Mouse (Mus musculus): Measurements from ENCODE around the gene Pnkd.
"Not testable (repeated sequence)": the region's sequence is repeated elsewhere in the genome, so short reads cannot be mapped to it uniquely, and the experiment has no call there.

Gene Pnkd

GRCm38 (mm10) chr1:74390924-74391748, 106.4 kb downstream of the Pnkd start, which contains the start of gene Ctdsp1:
Gene Ctdsp1, plus strand, starts transcription at chr1:74391509.
- DNase-seq, result peak; percentile 98

- DNase-seq, result peak; percentile 73
Observed at GRCm38 (mm10) chr1:74391844-74392441, 107.2 kb downstream of the Pnkd start.

GRCm38 (mm10) chr1:74392446-74392994, 107.8 kb downstream of the Pnkd start:
- peak; percentile 39 for DNase-seq

- DNase-seq, result no peak
Observed at GRCm38 (mm10) chr1:74393010-74393409, 108.3 kb downstream of the Pnkd start.

DNA sequence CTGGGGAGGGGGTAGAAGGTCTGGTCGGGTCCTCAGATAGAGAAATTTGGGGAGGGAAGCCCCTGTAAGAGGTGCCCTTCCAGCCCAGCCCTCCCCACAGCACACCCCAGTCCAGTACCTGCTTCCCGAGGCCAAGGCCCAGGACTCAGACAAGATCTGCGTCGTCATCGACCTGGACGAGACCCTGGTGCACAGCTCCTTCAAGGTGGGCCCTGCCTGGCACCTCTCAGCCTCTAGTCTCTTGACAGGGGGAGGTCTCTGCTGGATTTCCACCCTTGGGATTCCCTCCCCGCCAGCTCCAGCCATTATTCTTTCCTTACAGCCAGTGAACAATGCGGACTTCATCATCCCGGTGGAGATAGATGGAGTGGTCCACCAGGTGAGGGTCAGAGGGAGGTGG, 109.0 kb downstream of the Pnkd start:
- no peak for DNase-seq

DNA sequence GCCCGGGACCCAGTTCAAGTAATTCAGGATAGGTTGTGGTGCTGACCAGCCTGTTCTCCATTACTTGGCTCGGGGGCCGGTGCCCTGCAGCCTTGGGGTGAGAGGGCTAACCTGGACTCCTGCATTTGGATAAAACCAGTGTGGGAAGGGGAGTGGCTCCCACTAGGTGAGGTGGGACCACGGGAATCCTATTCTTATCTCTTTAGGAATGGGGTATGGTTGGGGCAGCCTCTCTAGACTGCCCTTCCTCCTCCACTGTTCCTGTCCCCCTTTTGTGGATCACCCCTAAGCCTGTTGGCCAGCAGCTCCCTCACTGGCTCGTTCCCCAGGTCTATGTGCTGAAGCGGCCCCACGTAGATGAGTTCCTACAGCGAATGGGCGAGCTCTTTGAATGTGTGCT, 109.6 kb downstream of the Pnkd start:
- DNase-seq, result no peak

DNA sequence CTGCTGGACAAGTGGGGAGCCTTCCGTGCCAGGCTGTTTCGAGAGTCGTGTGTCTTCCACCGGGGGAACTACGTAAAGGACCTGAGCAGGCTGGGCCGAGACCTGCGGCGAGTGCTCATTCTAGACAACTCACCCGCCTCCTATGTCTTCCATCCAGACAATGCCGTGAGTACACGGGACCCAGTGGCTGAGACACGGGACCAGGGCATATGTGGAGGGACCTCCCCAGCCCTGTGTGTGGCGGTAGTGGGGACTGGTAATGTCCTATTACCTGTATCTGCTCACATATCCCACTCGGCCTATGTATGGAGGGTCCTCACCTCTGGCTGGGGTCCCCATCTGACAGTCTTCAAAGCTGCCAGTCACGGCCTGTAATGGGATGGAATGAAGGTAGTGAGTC, 110.1 kb downstream of the Pnkd start:
- no peak for DNase-seq

GRCm38 (mm10) chr1:74395290-74395689, 110.6 kb downstream of the Pnkd start:
- DNase-seq, result no peak

- DNase-seq, result not testable (repeated sequence)
Observed at GRCm38 (mm10) chr1:74396456-74397222, 111.9 kb downstream of the Pnkd start.

- peak; percentile 98 for DNase-seq
Observed at GRCm38 (mm10) chr1:74397268-74397918, 112.7 kb downstream of the Pnkd start.

DNA sequence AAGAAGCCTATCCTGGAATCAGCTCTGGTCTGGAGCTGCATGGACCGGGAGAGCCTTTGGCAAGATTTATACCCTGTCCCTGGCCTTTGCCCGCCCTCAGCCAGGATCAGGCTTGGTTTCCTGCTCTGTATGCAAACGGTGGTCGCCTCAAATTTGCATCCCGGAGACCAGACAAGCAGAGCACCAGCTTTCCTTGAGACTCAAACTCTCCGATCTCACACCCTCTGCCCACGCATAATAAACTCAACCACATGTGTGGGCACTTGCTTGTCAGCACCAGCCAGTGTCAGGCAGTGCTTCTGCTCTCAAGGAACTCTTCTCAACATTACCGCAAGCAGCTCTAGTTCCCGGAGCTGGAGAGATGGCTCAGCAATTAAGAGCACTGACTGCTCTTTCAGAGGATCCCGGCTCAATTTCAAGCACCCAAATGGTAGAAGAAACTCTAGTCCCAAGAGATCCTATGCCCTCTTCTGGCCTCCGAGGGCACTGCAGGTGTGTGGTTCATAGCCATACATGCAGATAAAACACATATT, 113.3 kb downstream of the Pnkd start:
- peak; percentile 84 for DNase-seq

GRCm38 (mm10) chr1:74400531-74400930, 115.8 kb downstream of the Pnkd start:
- no peak for DNase-seq

- no peak for DNase-seq
Observed at GRCm38 (mm10) chr1:74401015-74401702, 116.4 kb downstream of the Pnkd start.

Data from retina, postnatal 1 day (tissue).